Mouse (Mus musculus): ENCODE data around the gene Slc35a1. TPM values are rescaled to one million over a fixed set of nuclear protein-coding genes. Genes with fewer than 3 reads are reported as not detected.
"Not testable (repeated sequence)": the region's sequence is repeated elsewhere in the genome, so short reads cannot be mapped to it uniquely, and the experiment has no call there.

The Slc35a1 gene
- total RNA-seq (2015; ENCODE audit: low replicate concordance) (2.3 and 4.0 TPM in 2 replicates), total RNA-seq (2017; ENCODE audit: low replicate concordance) (2.5 and 3.8 TPM in 2 replicates)

GRCm38 (mm10) chr4:34686874-34687567, at the start of gene Slc35a1:
Gene Slc35a1 (minus strand): TSS chr4:34687438.
- ATAC-seq (replicated peaks; ENCODE audit: low FRiP score, poor library complexity, severe bottlenecking), result peak; percentile 93

DNA sequence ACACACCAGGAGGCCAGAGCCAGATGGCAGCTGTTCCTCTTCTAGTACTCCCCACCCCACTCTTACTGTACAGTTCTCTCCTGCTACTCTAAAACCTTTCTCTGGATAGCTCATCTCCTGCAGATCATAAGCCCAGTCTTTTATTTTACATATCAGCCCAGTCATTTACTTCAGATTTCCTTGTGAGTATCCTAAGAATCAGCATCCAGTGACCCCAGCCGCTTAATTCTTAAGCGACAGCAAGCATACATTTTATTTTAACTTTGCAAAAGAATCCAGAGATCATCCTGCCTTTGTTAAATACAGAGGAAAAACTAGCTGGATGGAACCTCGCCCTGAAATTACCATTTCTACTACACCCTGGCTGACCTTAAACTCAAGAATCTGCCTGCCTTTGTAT, 47.2 kb upstream of the Slc35a1 start:
- ATAC-seq (replicated peaks; ENCODE audit: low FRiP score, poor library complexity, severe bottlenecking), result no peak

DNA sequence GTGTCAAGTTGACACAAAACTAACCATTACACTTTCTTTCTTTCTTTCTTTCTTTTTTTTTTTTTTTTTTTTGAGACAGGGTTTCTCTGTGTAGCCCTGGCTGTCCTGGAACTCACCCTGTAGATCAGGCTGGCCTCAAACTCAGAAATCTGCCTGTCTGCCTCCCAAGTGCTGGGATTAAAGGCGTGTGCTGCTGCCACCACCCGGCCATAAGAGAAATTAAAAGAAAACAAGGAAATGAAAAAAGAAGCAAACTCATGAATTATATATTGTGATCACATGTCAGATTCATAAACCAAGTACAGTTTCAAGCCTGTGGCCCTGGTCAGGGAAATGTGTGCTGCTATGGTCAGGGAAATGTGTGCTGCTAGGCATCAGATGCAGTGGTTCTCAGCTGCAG, 46.2 kb upstream of the Slc35a1 start:
- not testable (repeated sequence) for ATAC-seq (replicated peaks; ENCODE audit: low FRiP score, poor library complexity, severe bottlenecking)

- ATAC-seq (replicated peaks; ENCODE audit: low FRiP score, poor library complexity, severe bottlenecking), result no peak; the same call in 1 of the 2 replicates
Measured at GRCm38 (mm10) chr4:34729851-34730341, 42.7 kb upstream of the Slc35a1 start, which contains the start of gene Cfap206. Gene Cfap206 (minus strand): TSS chr4:34730206.

GRCm38 (mm10) chr4:34725710-34726109, 38.5 kb upstream of the Slc35a1 start:
- ATAC-seq (replicated peaks; ENCODE audit: low FRiP score, poor library complexity, severe bottlenecking), result not testable (repeated sequence)

GRCm38 (mm10) chr4:34724306-34724705, 37.1 kb upstream of the Slc35a1 start:
- ATAC-seq (replicated peaks; ENCODE audit: low FRiP score, poor library complexity, severe bottlenecking), result no peak

DNA sequence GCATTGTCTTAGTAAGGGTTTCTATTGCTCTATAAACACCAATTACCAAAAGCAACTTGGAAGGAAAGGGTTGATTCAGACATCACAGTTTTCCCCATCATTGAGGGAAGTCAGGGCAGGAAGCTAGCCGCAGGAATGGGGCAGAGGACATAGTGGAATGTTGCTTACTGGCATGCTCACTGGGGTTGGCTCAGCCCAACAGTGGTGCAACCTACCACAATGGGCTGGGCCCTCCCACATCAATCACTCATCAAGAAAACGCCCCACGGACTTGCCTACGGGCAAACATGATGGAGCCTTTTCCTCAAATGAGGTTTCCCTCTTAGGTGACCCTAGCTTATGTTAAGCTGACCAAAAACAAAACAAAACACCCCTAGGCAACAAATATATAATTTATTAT, 35.9 kb upstream of the Slc35a1 start:
- no peak for ATAC-seq (replicated peaks; ENCODE audit: low FRiP score, poor library complexity, severe bottlenecking)

DNA sequence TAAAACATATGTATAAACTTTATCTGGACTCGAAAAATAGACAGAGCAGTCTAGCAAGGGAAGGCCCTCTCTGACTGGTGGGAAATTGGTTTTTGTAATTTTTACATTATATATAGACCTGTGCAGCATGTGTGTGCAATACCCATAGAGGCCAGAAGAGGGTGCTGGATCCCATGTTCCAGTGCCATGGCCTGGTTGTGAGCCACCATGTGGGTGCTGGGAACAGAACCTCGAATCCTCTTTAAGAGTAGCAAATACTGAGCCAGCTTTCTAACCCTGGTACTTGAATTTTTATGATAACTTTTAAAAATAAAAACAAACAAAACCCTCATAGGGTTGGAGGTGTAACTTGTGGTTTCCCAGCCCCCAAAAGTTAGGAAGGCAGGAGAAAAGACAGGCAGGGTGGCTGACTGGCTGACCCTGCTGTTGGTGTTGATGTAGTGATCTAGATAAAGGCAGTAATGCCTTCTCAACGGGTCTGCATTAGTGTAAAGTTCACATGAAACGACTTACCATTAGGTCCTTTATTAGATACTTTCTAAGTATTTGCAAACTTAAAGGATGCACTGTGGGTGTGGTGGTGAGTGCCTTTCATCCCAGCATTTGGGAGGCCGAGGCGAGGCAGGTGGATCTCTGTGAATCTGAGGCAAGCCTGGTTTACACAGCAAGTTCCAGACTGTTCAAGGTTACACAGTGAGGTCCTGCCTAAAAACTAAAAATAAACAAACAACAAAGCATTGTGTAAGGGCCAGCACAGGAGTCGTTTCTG, 33.1 kb upstream of the Slc35a1 start:
- no peak for ATAC-seq (replicated peaks; ENCODE audit: low FRiP score, poor library complexity, severe bottlenecking)

DNA sequence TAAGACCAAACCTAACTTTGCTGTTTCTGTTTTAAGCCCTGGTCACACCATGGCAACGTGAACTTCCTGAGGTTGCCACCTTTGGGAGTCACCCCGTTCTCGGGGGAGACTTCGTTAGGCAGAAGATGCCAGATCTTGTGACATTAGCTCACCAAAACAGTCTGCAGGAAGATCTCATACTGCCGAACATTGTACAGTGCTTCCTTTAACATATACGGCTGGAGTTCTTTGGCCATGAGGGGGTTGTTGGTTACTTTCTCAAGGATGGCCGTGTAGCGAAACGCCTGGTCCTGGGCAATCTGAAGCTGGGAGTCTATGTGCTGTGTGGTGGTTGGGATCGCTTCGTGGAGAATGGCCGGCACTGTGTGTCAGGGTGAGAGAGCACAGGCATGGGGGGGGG, 32.2 kb upstream of the Slc35a1 start:
- no peak for ATAC-seq (replicated peaks; ENCODE audit: low FRiP score, poor library complexity, severe bottlenecking)

GRCm38 (mm10) chr4:34715062-34715461, 27.8 kb upstream of the Slc35a1 start:
- ATAC-seq (replicated peaks; ENCODE audit: low FRiP score, poor library complexity, severe bottlenecking), result no peak

GRCm38 (mm10) chr4:34708127-34708526, 20.9 kb upstream of the Slc35a1 start:
- ATAC-seq (replicated peaks; ENCODE audit: low FRiP score, poor library complexity, severe bottlenecking), result no peak

- no peak for ATAC-seq (replicated peaks; ENCODE audit: low FRiP score, poor library complexity, severe bottlenecking)
Measured at GRCm38 (mm10) chr4:34707248-34707647, 20.0 kb upstream of the Slc35a1 start.

DNA sequence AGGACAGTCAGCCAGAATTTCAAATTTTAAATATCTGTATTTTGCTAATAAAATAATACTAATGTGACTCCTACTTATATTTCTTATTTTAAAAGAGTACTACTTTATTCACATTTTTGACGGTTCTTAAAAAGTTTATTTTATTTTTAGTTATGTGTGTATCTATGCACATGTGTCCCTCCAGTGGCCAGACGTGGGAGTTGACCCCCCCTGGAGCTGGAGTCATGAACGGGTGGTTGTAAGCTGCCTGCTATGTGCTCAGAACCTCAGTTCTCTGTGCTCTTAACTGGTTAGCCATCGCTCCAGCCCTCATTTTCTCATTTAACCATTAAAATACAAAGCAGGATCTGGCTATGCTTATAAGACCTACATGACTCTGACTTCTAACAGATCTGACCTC, 15.8 kb upstream of the Slc35a1 start:
- no peak for ATAC-seq (replicated peaks; ENCODE audit: low FRiP score, poor library complexity, severe bottlenecking)

- ATAC-seq (replicated peaks; ENCODE audit: low FRiP score, poor library complexity, severe bottlenecking), result no peak
Measured at GRCm38 (mm10) chr4:34702231-34702630, 15.0 kb upstream of the Slc35a1 start.

DNA sequence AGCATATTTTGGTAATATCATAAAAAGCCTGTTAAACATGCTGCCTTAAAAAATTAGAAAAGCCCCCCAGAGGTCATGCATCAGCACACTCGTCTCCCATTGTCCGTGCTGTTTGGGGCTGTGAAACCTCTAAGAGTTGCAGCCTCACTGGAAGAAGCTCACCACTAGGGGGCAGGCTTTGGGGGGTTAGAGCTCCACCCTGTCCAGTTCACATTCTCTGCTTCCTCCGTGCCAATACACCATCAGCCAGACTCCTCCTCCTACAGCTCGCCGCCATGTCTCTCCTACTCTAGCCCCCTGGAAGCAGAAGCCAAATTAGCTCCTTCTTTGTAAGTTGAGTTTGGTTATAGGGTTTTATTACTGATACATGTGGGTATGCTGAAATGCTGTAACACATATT, 14.3 kb upstream of the Slc35a1 start:
- no peak for ATAC-seq (replicated peaks; ENCODE audit: low FRiP score, poor library complexity, severe bottlenecking)

DNA sequence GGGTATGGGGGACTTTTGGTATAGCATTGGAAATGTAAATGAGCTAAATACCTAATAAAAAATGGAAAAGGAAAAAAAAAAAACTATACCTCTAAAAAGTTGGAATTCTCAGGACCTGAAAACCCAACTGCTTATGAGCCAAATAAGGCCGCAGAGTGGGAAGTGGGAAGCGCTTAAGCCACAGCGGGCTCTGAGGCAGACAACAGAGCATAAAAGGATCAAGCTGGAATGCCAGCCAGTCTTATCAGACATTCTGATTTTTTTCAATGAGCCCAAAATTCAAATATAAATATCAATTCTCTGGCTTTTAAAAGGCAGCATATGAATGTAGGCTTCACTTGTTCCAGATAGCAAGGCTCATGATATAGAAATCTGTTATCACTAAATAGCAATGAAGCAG, 783 bp upstream of the Slc35a1 start:
- ATAC-seq (replicated peaks; ENCODE audit: low FRiP score, poor library complexity, severe bottlenecking), result no peak

DNA sequence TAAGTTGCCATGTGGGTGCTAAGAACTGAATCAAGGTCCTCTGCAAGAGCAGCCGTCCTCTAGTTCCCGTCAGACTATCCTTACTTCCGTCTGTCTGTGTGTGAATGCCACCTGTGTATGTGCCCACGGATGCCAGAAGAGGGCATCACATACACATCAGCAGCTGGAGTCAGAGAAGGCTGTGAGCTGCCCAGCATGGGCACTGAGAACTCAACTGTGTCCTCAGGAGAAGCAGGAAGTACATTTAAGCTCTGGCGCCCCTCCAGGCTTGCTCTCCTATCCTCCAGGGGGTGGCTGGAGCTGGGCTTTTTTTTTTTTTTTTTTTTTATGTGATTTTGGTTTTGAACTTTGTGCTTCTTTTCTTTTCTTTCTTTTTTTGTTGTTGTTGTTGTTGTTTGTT, 6.7 kb downstream of the Slc35a1 start:
- ATAC-seq (replicated peaks; ENCODE audit: low FRiP score, poor library complexity, severe bottlenecking), result no peak

DNA sequence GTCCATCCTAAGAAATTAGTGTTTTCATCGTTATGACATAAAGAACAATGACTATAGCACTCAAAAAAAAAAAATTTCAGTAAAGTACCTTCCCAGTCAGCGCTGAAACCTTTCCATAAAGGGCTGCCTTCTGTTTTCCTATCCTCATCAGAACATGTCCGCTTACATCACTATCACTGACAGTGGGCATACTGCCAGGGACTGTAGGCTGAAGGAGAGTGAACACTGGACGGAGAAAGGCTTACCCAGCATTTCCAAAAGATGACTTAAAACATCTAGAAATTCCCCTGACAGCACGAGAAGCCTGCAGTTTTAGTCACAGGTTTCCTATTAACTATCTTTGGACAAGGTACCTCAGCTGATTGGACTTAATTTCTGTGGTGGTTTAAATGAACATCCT, 13.5 kb downstream of the Slc35a1 start:
- no peak for ATAC-seq (replicated peaks; ENCODE audit: low FRiP score, poor library complexity, severe bottlenecking)

DNA sequence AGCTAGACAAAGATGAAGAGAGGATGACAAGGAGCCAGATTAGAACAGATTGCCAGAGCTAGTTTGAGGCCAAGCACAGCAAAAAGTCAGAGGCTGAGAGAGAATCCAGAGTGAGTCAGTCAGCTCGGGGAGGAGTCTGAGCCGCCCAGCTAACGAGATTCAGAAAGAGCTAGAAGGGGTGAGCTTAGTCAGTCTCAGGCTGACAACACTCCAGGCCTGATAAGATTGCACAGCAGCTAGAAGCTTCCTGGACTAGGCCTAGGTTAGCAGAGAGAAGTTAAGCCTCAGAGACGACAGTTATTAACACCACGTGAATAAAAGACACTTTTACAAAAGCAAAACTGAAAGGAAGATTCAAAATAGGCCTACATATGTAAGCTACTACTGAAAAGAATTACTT, 19.3 kb downstream of the Slc35a1 start:
- ATAC-seq (replicated peaks; ENCODE audit: low FRiP score, poor library complexity, severe bottlenecking), result no peak

- 0 out of 2 replicates have a peak, but pooled peaks have one; percentile 15 for ATAC-seq (replicated peaks; ENCODE audit: low FRiP score, poor library complexity, severe bottlenecking)
Measured at GRCm38 (mm10) chr4:34661927-34662326, 25.3 kb downstream of the Slc35a1 start.

- ATAC-seq (replicated peaks; ENCODE audit: low FRiP score, poor library complexity, severe bottlenecking), result no peak
Measured at GRCm38 (mm10) chr4:34661514-34661913, 25.7 kb downstream of the Slc35a1 start.

All from erythroblast, adult 5-6 weeks (primary cell).